Mouse (Mus musculus) neural tube, embryonic 10.5 days (tissue): ENCODE measurements around the gene Ccr9.
"Not testable (repeated sequence)": the region's sequence is repeated elsewhere in the genome, so short reads cannot be mapped to it uniquely, and the experiment has no call there.

ENCODE experiments used
- DNase-seq: peaks from one replicate; pipeline ENCODE4 v3.0.0-alpha.2; 2017; ENCODE audit warnings: low spot score; ENCODE audit errors: extremely low spot score

Ccr9 gene

DNA sequence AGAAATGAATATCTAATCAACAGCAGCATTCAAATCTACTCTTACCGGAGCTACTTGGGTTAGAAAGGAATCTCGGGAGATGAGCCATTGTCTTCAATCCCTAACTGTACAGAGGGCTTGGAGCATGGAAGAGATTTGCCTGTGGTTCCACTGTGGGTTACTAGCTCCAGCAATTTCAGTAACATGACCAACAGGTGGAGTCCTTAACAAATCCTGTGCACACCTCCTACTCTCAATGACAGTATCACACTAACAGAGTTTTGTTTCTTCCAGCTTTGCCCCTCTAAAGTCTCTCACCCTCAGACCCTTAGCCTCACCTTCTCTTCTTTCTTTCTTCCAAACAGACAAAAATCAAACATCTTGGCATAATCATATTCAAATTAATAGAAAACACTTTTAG lies 34.9 kb downstream of the Ccr9 start:
- no peak for DNase-seq

GRCm38 (mm10) chr9:123716301-123716700 lies 38.1 kb downstream of the Ccr9 start:
- no peak for DNase-seq

- DNase-seq: peak; percentile 94
These were observed 39.2 kb downstream of the Ccr9 start, which contains the start of gene Lztfl1 for GRCm38 (mm10) chr9:123717186-123718008. TSS of gene Lztfl1 (minus strand) at chr9:123717697.

DNA sequence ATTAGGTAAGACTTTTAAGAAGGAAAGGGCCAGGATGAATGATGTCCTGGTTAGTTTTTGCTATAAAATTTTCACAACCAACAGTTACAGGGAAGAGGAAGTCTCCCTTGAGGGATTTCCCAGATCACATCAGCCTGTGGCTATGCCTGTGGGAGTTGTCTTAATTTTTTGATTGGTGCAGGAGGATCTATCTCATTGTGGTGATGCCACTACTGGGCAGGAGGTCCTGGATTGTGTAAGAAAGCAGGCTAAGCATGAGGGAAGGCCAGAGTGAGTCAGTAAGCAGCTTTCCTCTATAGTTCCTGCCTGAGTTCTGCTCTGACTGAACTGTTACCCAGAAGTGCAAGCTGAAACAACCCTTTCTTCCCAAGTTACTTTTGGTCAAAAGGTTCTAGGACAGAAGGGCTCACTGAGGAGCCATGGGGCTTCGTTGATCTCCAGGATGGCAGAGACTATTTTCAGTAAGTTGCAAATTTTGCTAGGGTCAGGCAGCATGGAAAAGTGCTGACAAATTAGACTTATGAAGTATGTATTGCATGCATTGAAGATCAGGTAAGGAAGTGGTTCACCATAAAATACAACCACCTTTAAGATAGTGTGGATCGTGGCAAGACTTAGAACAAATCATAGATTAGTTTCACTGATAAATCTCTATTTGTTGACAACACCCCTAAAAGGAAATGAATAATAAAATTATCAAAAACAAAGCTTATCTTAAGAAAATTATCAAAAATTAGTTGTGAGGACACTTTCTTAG lies 44.7 kb downstream of the Ccr9 start:
- no peak for DNase-seq

DNA sequence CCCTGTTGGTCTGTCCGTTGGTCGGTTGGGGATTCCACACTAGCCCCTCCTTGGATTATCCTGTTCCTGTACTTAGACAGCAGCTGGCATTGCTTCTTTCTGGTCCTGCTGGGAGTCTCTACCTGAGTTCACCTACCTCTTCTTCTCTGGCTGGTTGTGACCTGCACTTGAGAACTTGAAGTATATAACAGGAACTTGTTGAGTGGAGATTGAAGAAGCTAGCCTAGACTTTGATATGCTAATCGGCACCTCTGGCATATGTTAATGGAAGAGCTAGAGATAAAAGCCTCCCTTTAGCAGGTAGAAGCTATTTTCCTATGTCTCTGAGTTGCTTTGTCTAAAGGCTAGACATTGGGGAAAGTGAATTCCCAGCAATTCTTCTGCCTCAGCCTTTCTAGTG lies 53.0 kb downstream of the Ccr9 start:
- no peak for DNase-seq

DNA sequence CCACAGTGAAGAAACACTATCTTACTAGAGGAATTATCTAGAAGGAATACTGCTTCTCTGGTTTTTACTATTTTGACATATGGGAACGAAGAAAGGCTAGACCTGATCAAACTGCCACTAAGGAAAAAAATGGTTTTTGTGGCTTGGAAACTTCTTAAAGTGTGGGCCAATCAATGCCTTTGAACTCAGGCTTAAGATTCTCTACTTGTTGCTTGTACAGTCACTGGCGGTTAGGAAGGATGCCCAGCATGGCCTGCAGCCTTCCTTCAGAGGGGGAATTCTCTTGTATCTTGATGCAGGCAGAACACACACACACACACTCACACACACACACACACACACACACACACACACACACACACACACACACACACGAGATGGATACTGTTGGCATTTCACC lies 55.9 kb downstream of the Ccr9 start:
- DNase-seq: no peak

DNA sequence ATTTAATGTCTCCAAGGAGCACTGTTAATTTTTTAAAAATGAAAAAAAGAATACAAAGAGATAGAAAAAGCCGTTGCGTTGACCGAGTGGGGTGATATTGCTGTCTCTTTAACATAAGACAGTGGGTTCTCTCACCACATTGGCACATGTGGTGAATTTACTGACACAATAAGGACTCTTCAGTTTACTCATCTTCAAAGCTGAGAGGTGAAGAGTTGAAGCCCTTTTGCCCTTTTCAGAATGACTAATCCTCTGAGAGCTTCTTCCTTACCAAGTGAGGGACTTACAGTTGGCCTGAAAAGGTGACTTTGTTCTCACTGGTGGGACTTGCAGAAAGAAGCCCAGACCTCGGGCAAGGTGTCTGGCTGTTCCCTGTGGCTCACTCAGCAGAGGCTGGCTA lies 62.6 kb downstream of the Ccr9 start:
- DNase-seq: no peak

DNA sequence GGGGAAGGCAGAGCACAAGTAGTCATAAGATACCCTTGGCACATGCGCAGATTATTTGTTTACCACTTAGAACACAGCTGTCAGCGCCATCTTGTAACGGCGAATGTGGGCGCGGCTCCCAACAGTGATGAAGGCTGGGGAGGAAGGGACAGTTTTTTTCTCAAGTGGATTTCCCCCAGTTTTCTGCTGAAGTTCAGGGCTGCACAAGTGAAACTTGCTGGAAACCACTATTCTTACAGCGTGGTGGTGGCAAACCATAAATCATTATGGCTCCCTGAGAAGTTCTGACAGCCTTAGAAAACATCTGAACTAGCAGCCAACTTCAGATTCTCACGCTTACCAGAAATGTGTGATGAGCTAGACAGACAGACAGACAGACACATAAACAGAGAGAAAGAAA lies 71.4 kb downstream of the Ccr9 start:
- not testable (repeated sequence) for DNase-seq

DNA sequence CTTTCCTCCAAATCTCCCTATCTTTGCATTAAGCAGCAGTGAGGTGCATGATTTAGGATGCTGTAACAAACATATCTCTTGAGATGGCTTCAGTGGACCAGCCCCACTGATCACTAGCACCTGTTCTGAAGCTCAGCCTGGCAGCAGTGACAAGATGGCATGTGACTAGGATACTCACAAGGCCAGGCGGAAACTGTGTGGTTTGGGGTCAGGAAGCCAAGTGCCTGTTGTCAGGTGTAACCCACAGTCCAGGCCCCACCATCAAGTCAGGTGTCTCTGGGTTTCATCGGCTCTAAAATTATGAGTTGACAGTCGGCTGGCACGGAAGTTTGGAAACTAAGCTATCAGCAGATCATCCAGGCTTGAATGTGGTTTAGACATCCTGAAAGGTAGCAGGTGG lies 76.1 kb downstream of the Ccr9 start:
- DNase-seq: no peak

DNA sequence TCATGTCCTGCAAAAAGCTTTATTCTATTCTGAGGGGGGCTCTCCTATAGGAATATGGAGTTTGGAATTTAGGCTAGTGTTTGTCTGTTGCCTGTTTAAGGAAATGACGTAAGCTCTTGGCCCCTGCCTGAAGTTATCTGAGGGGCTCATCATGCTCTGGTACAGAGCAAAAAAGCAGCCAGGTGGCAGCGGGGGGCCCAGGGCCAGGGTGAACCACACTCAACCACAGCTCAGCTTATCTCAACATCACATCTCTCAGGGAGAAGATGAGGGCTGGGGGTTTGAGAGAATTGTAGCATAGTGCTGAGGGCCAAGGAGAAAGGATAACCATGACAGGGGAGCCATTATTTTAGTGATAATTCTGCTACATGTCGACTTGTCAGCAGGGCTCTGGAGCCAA lies 78.5 kb downstream of the Ccr9 start:
- no peak for DNase-seq

- DNase-seq: no peak
These were observed 79.1 kb downstream of the Ccr9 start for GRCm38 (mm10) chr9:123757326-123757725.

- no peak for DNase-seq
These were observed 79.9 kb downstream of the Ccr9 start for GRCm38 (mm10) chr9:123758156-123758555.

GRCm38 (mm10) chr9:123758645-123759044 lies 80.4 kb downstream of the Ccr9 start:
- DNase-seq: no peak

- DNase-seq: no peak
These were observed 82.6 kb downstream of the Ccr9 start for GRCm38 (mm10) chr9:123760806-123761205.

DNA sequence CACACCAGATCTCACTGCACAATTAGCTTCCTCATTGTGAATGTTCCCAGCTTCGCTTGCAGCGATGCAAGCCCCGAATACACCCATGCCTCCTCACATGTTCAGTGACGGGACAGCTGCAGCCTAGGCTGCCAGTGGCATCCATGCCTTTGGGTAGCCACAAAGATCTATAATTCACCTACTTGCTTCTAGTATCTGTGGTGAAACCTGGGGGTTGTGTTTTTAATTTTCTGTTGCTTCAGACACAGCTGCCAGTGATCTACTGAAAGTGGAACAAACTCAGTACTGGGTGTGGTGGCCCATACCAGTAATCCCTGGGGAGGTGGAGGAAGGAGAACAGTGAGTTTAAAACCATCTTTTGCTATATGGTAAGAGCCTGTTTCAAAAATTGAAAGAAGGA lies 84.6 kb downstream of the Ccr9 start:
- DNase-seq: no peak

DNA sequence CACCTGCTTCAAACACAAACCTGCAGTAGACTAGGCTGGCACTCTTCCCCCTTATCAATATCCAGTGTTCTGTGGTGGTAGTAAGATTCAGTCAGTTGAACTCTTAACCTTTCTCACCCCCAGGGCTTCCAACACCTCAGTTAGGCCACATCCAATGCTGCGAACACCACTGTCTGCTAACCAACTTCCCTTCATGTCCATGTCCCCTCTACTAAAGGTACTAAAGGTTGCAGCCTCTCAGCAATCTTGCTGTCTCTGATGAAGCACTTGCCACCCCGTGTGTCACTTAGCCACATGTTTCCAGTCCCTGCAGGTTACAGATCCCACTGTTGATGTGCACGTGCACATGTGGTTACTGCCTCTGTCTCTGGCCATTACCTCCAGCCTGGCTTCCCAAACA lies 85.5 kb downstream of the Ccr9 start:
- no peak for DNase-seq

GRCm38 (mm10) chr9:123766996-123767395 lies 88.8 kb downstream of the Ccr9 start:
- DNase-seq: no peak

GRCm38 (mm10) chr9:123768443-123768842 lies 90.2 kb downstream of the Ccr9 start:
- DNase-seq: no peak

- no peak for DNase-seq
These were observed 91.3 kb downstream of the Ccr9 start for GRCm38 (mm10) chr9:123769532-123769931.

DNA sequence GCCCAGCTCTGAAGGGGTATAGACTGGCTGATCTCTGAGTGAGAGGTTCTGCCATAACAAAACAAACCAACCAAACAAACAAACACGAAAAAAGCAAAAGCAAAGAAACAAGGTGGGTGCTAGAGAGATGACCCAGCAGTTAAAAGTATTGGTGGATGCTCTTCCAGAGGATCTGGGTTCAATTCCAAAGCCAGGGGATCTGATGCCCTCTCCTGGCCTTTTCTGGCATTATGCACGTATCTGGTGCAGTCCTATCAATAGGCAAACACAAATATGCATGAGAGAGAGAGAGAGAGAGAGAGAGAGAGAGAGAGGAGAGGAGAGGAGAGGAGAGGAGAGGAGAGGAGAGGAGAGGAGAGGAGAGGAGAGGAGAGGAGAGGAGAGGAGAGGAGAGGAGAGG lies 95.1 kb downstream of the Ccr9 start:
- DNase-seq: not testable (repeated sequence)

DNA sequence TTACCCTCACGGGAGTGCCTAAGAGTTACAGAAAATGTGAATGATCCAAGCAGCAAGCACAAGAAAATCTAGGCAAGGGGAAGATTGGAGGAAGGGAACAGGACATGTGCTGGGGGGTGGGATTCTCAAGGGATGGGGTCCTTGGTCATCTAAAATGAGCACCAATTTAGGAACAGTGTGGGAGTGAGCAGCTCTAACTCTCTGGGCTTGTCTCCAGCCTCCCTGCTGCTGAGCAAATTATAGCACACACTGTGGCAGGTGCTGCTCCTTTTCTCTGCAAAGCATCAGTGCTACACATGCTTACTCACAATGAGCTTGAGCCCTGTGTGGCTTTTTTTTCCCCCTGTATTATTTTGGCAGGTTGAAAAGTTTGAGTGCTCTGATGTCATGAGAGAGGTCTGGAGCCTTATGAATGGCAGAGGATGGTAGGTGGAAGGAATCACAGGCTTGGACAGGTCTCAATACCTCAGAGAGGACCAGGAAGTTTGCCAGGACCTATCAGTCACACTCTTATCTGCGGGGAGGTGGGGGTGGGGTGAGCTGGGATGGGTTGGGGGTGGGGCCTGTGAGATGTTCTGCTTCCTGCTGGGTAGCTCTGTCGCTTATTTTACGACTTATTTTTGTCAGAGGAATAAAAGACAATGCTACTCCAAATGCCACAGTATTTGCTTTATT lies 110.8 kb downstream of the Ccr9 start:
- DNase-seq: no peak

- DNase-seq: peak; percentile 23
These were observed 117.9 kb downstream of the Ccr9 start for GRCm38 (mm10) chr9:123796174-123796573.
